Mouse (Mus musculus) midbrain, embryonic 12.5 days (tissue): ENCODE data around the gene Frrs1. TPM values are rescaled to one million over a fixed set of nuclear protein-coding genes. Genes with fewer than 3 reads are reported as not detected.
A peak's percentile ranks its signal among the peaks of the same experiment; 100 is the strongest.

Experiments used
- ATAC-seq: fragments of 200-750 bp; cut with Nextera tagmentation; 2 replicates; pipeline ENCODE4 v1.8.0; 2017; ENCODE audit warnings: low read depth, moderate TSS enrichment, moderate library complexity; ENCODE audit not compliant: low FRiP score
- H3K27ac ChIP-seq: fragments of 300-500 bp; sonication (generic); replicated peaks from 2 replicates; pipeline ENCODE4 v1.5.1; 2016; ENCODE audit warnings: mild to moderate bottlenecking
- H3K27me3 ChIP-seq: fragments of 300-500 bp; sonication (generic); 2 replicates; pipeline ENCODE4 v1.6.1; 2016; ENCODE audit warnings: mild to moderate bottlenecking
- H3K36me3 ChIP-seq: fragments of 300-500 bp; sonication (generic); 2 replicates; pipeline ENCODE4 v1.6.1; 2016
- H3K4me1 ChIP-seq: fragments of 300-500 bp; sonication (generic); 2 replicates; pipeline ENCODE4 v1.6.1; 2016
- H3K4me2 ChIP-seq: fragments of 300-500 bp; sonication (generic); replicated peaks from 2 replicates; pipeline ENCODE4 v1.6.1; 2016; ENCODE audit warnings: mild to moderate bottlenecking, moderate library complexity
- H3K4me3 ChIP-seq: fragments of 300-500 bp; sonication (generic); 2 replicates; pipeline ENCODE4 v1.5.1; 2016; ENCODE audit warnings: mild to moderate bottlenecking
- H3K9ac ChIP-seq: fragments of 300-500 bp; sonication (generic); replicated peaks from 2 replicates; pipeline ENCODE4 v1.6.1; 2016; ENCODE audit warnings: mild to moderate bottlenecking, moderate library complexity
- H3K9me3 ChIP-seq: fragments of 300-500 bp; sonication (generic); 2 replicates; pipeline ENCODE4 v1.6.1; 2016; ENCODE audit warnings: mild to moderate bottlenecking
- WGBS: fragments of 180-500 bp; shearing (Covaris S2); methylation state at CpG from one replicate; pipeline ENCODE4 v1.1.7; 2016; 5-methylcytosine and 5-hydroxymethylcytosine counted together
- polyA plus RNA-seq: library from polyadenylated mRNA; unstranded; fragments of >200 nt; fragmentation: Nextera tagmentation; extraction: Ambion mirVana; gene quantifications from 2 replicates; pipeline ENCODE4 v1.2.1, GENCODE M21; 2016

The Frrs1 gene
- polyA plus RNA-seq, 1 experiment from 2014 or later, result 5.7 TPM

DNA sequence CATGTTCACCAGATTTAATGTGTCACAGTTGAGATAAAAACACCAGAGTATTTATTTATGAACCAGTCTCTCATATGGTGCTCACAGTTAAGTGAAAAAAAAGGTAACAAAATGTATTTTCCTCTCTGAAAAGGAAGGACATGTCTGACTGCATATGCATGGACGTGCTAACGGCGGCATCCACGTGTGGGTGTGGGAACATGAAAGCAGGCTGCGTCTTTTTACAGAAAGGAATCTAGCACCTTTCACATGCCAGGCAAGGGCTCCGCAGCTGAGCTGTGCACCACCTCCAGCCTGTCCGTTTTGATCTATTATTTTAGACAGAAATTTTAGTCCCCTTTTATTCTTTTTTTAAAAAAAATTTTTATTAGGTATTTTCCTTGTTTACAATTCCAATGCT lies 30.1 kb downstream of the Frrs1 start:
- no peaks in the 10 kb centered on the region for H3K9me3 ChIP-seq
- H3K27ac ChIP-seq, result no peak overlapping the region
- 95% methylated on average over 7 of the region's 7 CpGs for WGBS
- no peaks in the 10 kb centered on the region for H3K36me3 ChIP-seq
- H3K27me3 ChIP-seq, result no peaks in the 10 kb centered on the region
- H3K4me2 ChIP-seq, result no peak overlapping the region
- H3K4me3 ChIP-seq, result no peak overlapping the region
- no peak for ATAC-seq
- peaks cover 11% of the 10 kb centered on the region; the same call in 1 of the 2 replicates for H3K4me1 ChIP-seq
- H3K9ac ChIP-seq, result no peak overlapping the region

DNA sequence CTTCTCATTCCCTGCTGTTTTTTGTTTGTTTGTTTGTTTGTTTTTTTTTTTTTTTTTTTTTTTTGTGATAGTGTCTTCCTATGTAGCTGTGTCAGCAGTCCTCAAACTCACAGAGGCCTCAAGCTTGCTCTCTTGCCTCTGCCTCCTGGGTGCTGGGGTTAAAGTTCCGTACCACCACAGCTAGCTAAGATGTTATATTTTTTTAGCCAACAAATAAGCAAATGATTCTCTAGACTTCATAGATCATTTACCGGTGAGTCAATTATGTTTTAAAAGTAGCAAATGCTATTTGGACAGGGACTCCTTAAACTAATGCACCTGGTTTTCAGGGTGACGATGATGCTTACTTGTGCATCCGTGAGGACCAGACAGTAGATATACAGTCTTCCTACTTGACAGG lies 31.3 kb downstream of the Frrs1 start:
- Histone ChIP-seq H3K36me3 (no peaks in the 10 kb centered on the region), H3K4me2 (no peak overlapping the region), H3K27ac (no peak overlapping the region), H3K4me3 (no peak overlapping the region), H3K4me1 (peaks cover 11% of the 10 kb centered on the region; the same call in 1 of the 2 replicates), H3K9ac (no peak overlapping the region), H3K9me3 (no peaks in the 10 kb centered on the region), H3K27me3 (no peaks in the 10 kb centered on the region)
- WGBS, result 96% methylated on average over 4 of the region's 4 CpGs
- ATAC-seq, result no peak

DNA sequence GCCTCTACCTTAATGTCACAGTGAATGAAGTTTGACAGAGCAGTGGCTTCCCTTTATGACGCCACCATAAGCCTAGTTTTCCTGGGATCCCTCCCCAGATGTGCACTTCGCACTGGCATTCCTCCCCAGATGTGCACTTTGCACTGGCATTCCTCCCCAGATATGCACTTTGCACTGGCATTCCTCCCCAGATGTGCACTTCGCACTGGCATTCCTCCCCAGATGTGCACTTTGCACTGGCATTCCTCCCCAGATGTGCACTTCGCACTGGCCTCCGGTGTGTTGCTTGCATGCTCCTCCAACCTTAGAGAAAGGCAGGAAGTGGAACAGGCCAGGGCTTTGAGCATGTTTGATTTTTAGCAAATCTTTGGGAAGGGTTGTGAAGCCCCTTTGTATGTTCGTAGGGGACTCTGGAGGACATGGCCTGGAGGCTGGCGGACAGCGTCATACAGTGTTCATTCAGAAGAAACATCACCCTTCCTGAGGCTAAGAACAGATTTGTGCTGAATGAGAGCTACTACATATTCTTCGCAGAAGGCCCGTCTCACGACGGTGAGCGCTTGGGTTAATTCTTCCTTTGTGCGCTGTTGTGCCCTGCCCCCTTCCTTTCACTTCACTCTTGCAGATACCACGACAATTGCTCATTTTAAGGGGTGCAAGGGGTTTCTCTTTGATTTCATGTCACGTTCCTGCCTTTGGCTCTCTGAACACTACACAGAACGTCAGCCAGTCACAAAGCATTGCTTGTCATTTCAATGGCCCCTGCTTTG lies 32.4 kb downstream of the Frrs1 start:
- Histone ChIP-seq H3K4me1 (peaks cover 11% of the 10 kb centered on the region; the same call in 1 of the 2 replicates), H3K4me3 (no peak overlapping the region), H3K4me2 (0 out of 2 replicates have a peak overlapping the region, but pooled peaks have one; percentile 8), H3K9ac (no peak overlapping the region), H3K9me3 (no peaks in the 10 kb centered on the region), H3K36me3 (no peaks in the 10 kb centered on the region), H3K27ac (no peak overlapping the region), H3K27me3 (no peaks in the 10 kb centered on the region)
- ATAC-seq, result peak; percentile 55
- WGBS, result 52% methylated on average over 17 of the region's 17 CpGs

DNA sequence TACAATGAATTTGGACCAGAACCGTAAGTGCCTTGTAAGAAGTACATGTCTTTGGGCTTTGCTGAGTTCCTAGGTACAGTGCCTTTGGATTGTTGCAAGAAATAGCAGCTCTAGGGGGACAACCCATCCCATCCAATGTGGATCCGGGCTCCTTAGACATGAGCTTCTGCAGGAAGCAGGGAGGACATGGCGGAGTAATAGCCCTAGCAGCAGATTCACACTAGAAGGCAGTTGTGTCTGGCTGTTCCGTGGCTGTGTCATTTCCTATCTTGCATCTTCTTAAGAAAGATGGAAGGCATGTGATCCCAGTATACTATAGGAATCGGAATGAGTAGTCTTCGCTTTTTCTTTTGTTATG lies 32.9 kb downstream of the Frrs1 start:
- Histone ChIP-seq H3K4me1 (peaks cover 11% of the 10 kb centered on the region; the same call in 1 of the 2 replicates), H3K4me3 (no peak overlapping the region), H3K27me3 (no peaks in the 10 kb centered on the region), H3K9ac (no peak overlapping the region), H3K36me3 (no peaks in the 10 kb centered on the region), H3K27ac (no peak overlapping the region), H3K4me2 (0 out of 2 replicates have a peak overlapping the region, but pooled peaks have one; percentile 8), H3K9me3 (no peaks in the 10 kb centered on the region)
- WGBS, result 86% methylated on average over 6 of the region's 6 CpGs
- ATAC-seq, result peak; percentile 34; the same call in 1 of the 2 replicates

DNA sequence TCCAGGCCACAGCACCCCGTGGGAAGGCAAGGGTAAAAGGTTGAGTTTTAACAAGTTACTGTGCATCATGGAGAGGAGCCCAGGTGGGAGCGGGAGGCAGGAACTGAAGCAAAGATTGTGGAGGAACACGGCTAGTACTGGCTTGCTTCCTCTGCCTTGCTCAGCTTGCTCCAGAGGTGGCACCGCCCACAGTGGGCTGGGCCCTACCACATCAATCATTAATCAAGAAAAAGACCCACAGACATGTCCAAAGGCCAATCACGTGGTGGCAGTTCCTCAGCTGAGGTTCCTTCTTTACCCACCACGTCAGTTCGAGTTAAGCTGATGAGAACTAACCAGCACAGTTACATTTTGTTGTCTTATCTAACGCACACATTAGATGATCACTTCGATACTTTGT lies 33.6 kb downstream of the Frrs1 start:
- Histone ChIP-seq H3K27ac (no peak overlapping the region), H3K4me3 (no peak overlapping the region), H3K9ac (no peak overlapping the region), H3K27me3 (no peaks in the 10 kb centered on the region), H3K9me3 (no peaks in the 10 kb centered on the region), H3K36me3 (no peaks in the 10 kb centered on the region), H3K4me1 (peaks cover 11% of the 10 kb centered on the region; the same call in 1 of the 2 replicates), H3K4me2 (no peak overlapping the region)
- 0 out of 2 replicates have a peak, but pooled peaks have one; percentile 31 for ATAC-seq
- 89% methylated on average over 9 of the region's 9 CpGs for WGBS

GRCm38 (mm10) chr3:116904158-116904557 lies 44.9 kb downstream of the Frrs1 start:
- H3K27ac ChIP-seq, result no peak overlapping the region
- H3K9me3 ChIP-seq, result no peaks in the 10 kb centered on the region
- WGBS, result 20% methylated on average over 6 of the region's 6 CpGs
- H3K4me1 ChIP-seq, result no peaks in the 10 kb centered on the region
- no peaks in the 10 kb centered on the region for H3K36me3 ChIP-seq
- no peak overlapping the region for H3K4me3 ChIP-seq
- no peaks in the 10 kb centered on the region for H3K27me3 ChIP-seq
- H3K9ac ChIP-seq, result no peak overlapping the region
- peak; percentile 57 for ATAC-seq
- no peak overlapping the region for H3K4me2 ChIP-seq

GRCm38 (mm10) chr3:116905898-116906297 lies 46.6 kb downstream of the Frrs1 start:
- Histone ChIP-seq H3K27me3 (no peaks in the 10 kb centered on the region), H3K36me3 (no peaks in the 10 kb centered on the region), H3K9ac (no peak overlapping the region), H3K27ac (no peak overlapping the region), H3K4me2 (no peak overlapping the region), H3K4me3 (no peak overlapping the region), H3K9me3 (no peaks in the 10 kb centered on the region), H3K4me1 (no peaks in the 10 kb centered on the region)
- no peak for ATAC-seq
- 88% methylated on average over 16 of the region's 16 CpGs for WGBS

GRCm38 (mm10) chr3:116906596-116906995 lies 47.3 kb downstream of the Frrs1 start:
- no peak for ATAC-seq
- Histone ChIP-seq H3K4me1 (no peaks in the 10 kb centered on the region), H3K36me3 (no peaks in the 10 kb centered on the region), H3K4me3 (no peak overlapping the region), H3K27ac (no peak overlapping the region), H3K9me3 (no peaks in the 10 kb centered on the region), H3K4me2 (no peak overlapping the region), H3K9ac (no peak overlapping the region), H3K27me3 (no peaks in the 10 kb centered on the region)
- WGBS, result 59% methylated on average over 9 of the region's 9 CpGs

- Histone ChIP-seq H3K9ac (no peak overlapping the region), H3K4me3 (no peak overlapping the region), H3K9me3 (no peaks in the 10 kb centered on the region), H3K36me3 (no peaks in the 10 kb centered on the region), H3K27me3 (no peaks in the 10 kb centered on the region), H3K4me2 (no peak overlapping the region), H3K4me1 (no peaks in the 10 kb centered on the region), H3K27ac (no peak overlapping the region)
- WGBS, result 87% methylated on average over 6 of the region's 6 CpGs
- ATAC-seq, result no peak
These were observed 55.1 kb downstream of the Frrs1 start for GRCm38 (mm10) chr3:116914374-116914773.

DNA sequence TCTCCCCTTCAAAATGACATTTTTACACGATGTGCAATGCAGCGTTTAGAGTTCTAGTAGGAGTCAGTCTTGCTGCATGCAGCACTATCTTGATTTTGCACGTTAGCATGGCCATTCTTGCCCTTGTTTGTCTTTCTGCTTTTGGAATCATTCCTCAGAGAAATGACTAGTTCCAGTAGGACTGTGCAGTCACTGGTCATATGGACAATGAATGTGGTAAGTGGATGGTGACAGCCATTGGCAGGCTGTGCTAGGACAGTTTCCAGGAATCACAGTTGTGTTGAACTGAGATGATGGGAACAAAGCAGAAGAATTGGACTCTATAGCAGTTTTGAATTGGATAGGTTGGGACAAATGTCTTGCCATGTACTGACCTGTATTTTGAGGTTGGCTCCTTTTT lies 55.7 kb downstream of the Frrs1 start:
- Histone ChIP-seq H3K4me1 (no peaks in the 10 kb centered on the region), H3K9me3 (no peaks in the 10 kb centered on the region), H3K4me2 (no peak overlapping the region), H3K4me3 (no peak overlapping the region), H3K27me3 (no peaks in the 10 kb centered on the region), H3K36me3 (no peaks in the 10 kb centered on the region), H3K27ac (no peak overlapping the region), H3K9ac (no peak overlapping the region)
- no peak for ATAC-seq
- 82% methylated on average over 3 of the region's 3 CpGs for WGBS

- ATAC-seq, result no peak
- Histone ChIP-seq H3K4me1 (no peaks in the 10 kb centered on the region), H3K4me3 (no peak overlapping the region), H3K27ac (no peak overlapping the region), H3K4me2 (no peak overlapping the region), H3K9ac (no peak overlapping the region), H3K36me3 (no peaks in the 10 kb centered on the region), H3K27me3 (no peaks in the 10 kb centered on the region), H3K9me3 (no peaks in the 10 kb centered on the region)
- 95% methylated on average over 4 of the region's 4 CpGs for WGBS
These were observed 57.8 kb downstream of the Frrs1 start for GRCm38 (mm10) chr3:116917016-116917415.

GRCm38 (mm10) chr3:116921535-116921934 lies 62.3 kb downstream of the Frrs1 start:
- ATAC-seq, result no peak
- WGBS, result 90% methylated on average over 3 of the region's 3 CpGs
- H3K4me3 ChIP-seq, result no peak overlapping the region
- H3K27ac ChIP-seq, result no peak overlapping the region
- H3K9ac ChIP-seq, result no peak overlapping the region
- H3K4me2 ChIP-seq, result no peak overlapping the region
- no peaks in the 10 kb centered on the region for H3K27me3 ChIP-seq
- no peaks in the 10 kb centered on the region for H3K36me3 ChIP-seq
- H3K4me1 ChIP-seq, result no peaks in the 10 kb centered on the region
- no peaks in the 10 kb centered on the region for H3K9me3 ChIP-seq

DNA sequence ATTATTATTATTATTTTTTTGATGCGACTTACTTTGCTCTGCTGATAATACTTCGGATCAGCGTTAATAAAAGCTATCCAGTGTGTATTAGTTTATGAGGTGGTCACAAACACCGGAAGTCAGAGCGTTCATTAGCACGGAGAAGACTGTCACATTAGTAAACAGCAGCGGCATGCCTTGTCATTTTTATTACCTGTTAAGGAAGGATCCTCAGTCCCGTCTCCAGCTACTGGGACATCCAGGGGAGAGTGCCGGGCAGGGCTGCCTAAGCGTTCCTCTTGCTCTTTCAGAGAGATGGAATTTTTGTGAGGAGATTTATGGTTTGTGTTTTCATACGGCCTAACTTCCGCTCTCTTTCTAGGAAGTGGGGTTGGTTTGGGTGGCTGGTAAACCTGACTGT lies 63.8 kb downstream of the Frrs1 start:
- no peak for ATAC-seq
- H3K9ac ChIP-seq, result no peak overlapping the region
- 91% methylated on average over 12 of the region's 12 CpGs for WGBS

More for the DNA sequence above, 63.8 kb downstream of the Frrs1 start:
- H3K27me3 ChIP-seq, result no peaks in the 10 kb centered on the region
- H3K9me3 ChIP-seq, result no peaks in the 10 kb centered on the region
- no peak overlapping the region for H3K27ac ChIP-seq
- no peaks in the 10 kb centered on the region for H3K4me1 ChIP-seq
- no peak overlapping the region for H3K4me3 ChIP-seq
- no peak overlapping the region for H3K4me2 ChIP-seq
- no peaks in the 10 kb centered on the region for H3K36me3 ChIP-seq
